Mouse (Mus musculus) layer of hippocampus, adult 2 months (tissue): ENCODE measurements around the gene Mkrn3. TPM values are rescaled to one million over a fixed set of nuclear protein-coding genes. Genes with fewer than 3 reads are reported as not detected.

Experiments used
- DNase-seq, 2 experiments: peaks; one replicate each; pipeline ENCODE4 v3.0.0; 2022; ENCODE audit warnings: low spot score in 2 of 2
- H3K27ac ChIP-seq: fragments of 200-600 bp; 2 replicates; pipeline ENCODE4 v1.8.1; 2022
- H3K4me3 ChIP-seq: fragments of 200-600 bp; 2 replicates; pipeline ENCODE4 v1.8.1; 2022; ENCODE audit warnings: mild to moderate bottlenecking
- CTCF ChIP-seq: fragments of 200-600 bp; conservative IDR thresholded peaks from 2 replicates; pipeline ENCODE4 v1.8.1; 2022; ENCODE audit warnings: antibody characterized with exemption, mild to moderate bottlenecking, moderate library complexity
- total RNA-seq, 2 experiments: library from RNA; stranded (reverse); gene quantifications; 2 replicates each; pipeline ENCODE4 v1.2.3; 2021

Mkrn3 gene
- total RNA-seq, 2 experiments from 2014 or later: 0.76 to 0.84 TPM

GRCm38 (mm10) chr7:62419105-62419492 is 840 bp downstream of the Mkrn3 start:
- H3K27ac ChIP-seq: no peak overlapping the region
- no peak for DNase-seq
- no peak for TF ChIP-seq CTCF
- peak overlapping the region; percentile 52 for H3K4me3 ChIP-seq

- no peak for TF ChIP-seq CTCF
- H3K4me3 ChIP-seq: no peak overlapping the region
- no peak overlapping the region for H3K27ac ChIP-seq
- no peak for DNase-seq
Measured at GRCm38 (mm10) chr7:62418346-62418745, 1.6 kb downstream of the Mkrn3 start.

GRCm38 (mm10) chr7:62416173-62416572 is 3.8 kb downstream of the Mkrn3 start:
- no peak for DNase-seq
- TF ChIP-seq CTCF: no peak
- no peak overlapping the region for H3K27ac ChIP-seq
- no peak overlapping the region for H3K4me3 ChIP-seq

- no peak for TF ChIP-seq CTCF
- Histone ChIP-seq H3K27ac (no peak overlapping the region), H3K4me3 (no peak overlapping the region)
- DNase-seq: no peak
Measured at GRCm38 (mm10) chr7:62415222-62415621, 4.7 kb downstream of the Mkrn3 start.

GRCm38 (mm10) chr7:62407803-62408202 is 12.1 kb downstream of the Mkrn3 start:
- Histone ChIP-seq H3K4me3 (no peak overlapping the region), H3K27ac (no peak overlapping the region)
- no peak for DNase-seq
- no peak for TF ChIP-seq CTCF

- peak overlapping the region; percentile 53 for H3K4me3 ChIP-seq
- peak; percentile 2 to 17 for DNase-seq
- H3K27ac ChIP-seq: no peak overlapping the region
- TF ChIP-seq CTCF: no peak
Measured at GRCm38 (mm10) chr7:62406573-62407050, 13.3 kb downstream of the Mkrn3 start.

GRCm38 (mm10) chr7:62392202-62392601 is 27.7 kb downstream of the Mkrn3 start:
- no peak overlapping the region for H3K4me3 ChIP-seq
- no peak for DNase-seq
- no peak for TF ChIP-seq CTCF
- no peak overlapping the region for H3K27ac ChIP-seq

- peak; percentile 77 for TF ChIP-seq CTCF
- no peak for DNase-seq
- Histone ChIP-seq H3K27ac (no peak overlapping the region), H3K4me3 (no peak overlapping the region)
Measured at GRCm38 (mm10) chr7:62388291-62388690, 31.6 kb downstream of the Mkrn3 start.

GRCm38 (mm10) chr7:62382391-62382790 is 37.5 kb downstream of the Mkrn3 start:
- peak; percentile 29 to 38 for DNase-seq
- Histone ChIP-seq H3K27ac (no peak overlapping the region), H3K4me3 (no peak overlapping the region)
- peak; percentile 87 for TF ChIP-seq CTCF

GRCm38 (mm10) chr7:62378529-62378928 is 41.4 kb downstream of the Mkrn3 start:
- no peak for TF ChIP-seq CTCF
- Histone ChIP-seq H3K4me3 (no peak overlapping the region), H3K27ac (no peak overlapping the region)
- no peak for DNase-seq

- Histone ChIP-seq H3K4me3 (peak overlapping the region; percentile 38), H3K27ac (no peak overlapping the region)
- no peak for TF ChIP-seq CTCF
- no peak for DNase-seq
Measured at GRCm38 (mm10) chr7:62377313-62377712, 42.6 kb downstream of the Mkrn3 start.

GRCm38 (mm10) chr7:62376510-62377304 is 43.2 kb downstream of the Mkrn3 start, which contains the start of gene Magel2:
Magel2 (plus strand) TSS chr7:62377010.
- TF ChIP-seq CTCF: no peak
- Histone ChIP-seq H3K4me3 (peak within 1 kb of the TSS; percentile 38), H3K27ac (no peak within 1 kb of the TSS)
- no peak for DNase-seq

GRCm38 (mm10) chr7:62375658-62376057 is 44.3 kb downstream of the Mkrn3 start:
- no peak overlapping the region for H3K4me3 ChIP-seq
- H3K27ac ChIP-seq: no peak overlapping the region
- DNase-seq: peak in 1 of 2 experiments; percentile 20
- peak; percentile 74 for TF ChIP-seq CTCF

Other genes with a start within 250 kb of the Mkrn3 start
- gene Ndn, start 73.6 kb downstream of the Mkrn3 start, total RNA-seq: 100 to 1,000 TPM; 121 to 134 TPM
- gene Magel2, start 43.1 kb downstream of the Mkrn3 start, total RNA-seq: 1 to 10 TPM; 1.2 to 1.3 TPM
- under 1 TPM; 0.27 to 0.67 TPM for gene Peg12, start 44.4 kb upstream of the Mkrn3 start, total RNA-seq